Mouse (Mus musculus): Measurements from ENCODE around the gene Slirp. TPM values are rescaled to one million over a fixed set of nuclear protein-coding genes. Genes with fewer than 3 reads are reported as not detected.

The Slirp gene
- total and polyA plus RNA-seq, 3 experiments = 117 to 261 (median 138) TPM

GRCm38 (mm10) chr12:87449456-87449855, 5.8 kb downstream of the Slirp start:
- peaks cover 64 to 88% of the 10 kb centered on the region in 2 experiments for H3K36me3 ChIP-seq (replicated peaks in 1 of 2; ENCODE audit: control insufficient read depth in 1 of 2, insufficient read depth in 1 of 2, low read length in 1 of 2)
- H3K79me2 ChIP-seq (replicated peaks; ENCODE audit: control insufficient read depth, extremely low read depth, insufficient read depth, poor library complexity, severe bottlenecking) = peaks cover 29% of the 10 kb centered on the region
- dilution Hi-C loops (cut with MboI; ENCODE audit: extremely low pct_ligation_motif_present, extremely low pct_unique_long_range_greater_than_20kb, low sequenced_read_pairs) (no loop called here), in situ Hi-C loops (cut with MboI; ENCODE audit: low pct_ligation_motif_present, low pct_unique_long_range_greater_than_20kb, low sequenced_read_pairs) (no loop called here)
- no peaks in the 10 kb centered on the region for H3K9me3 ChIP-seq (replicated peaks; ENCODE audit: low read length)
- H3K27ac ChIP-seq (ENCODE audit: insufficient read depth, low read depth) = no peak overlapping the region
- TF ChIP-seq CHD1 (IDR thresholded peaks at IDR 0.05; ENCODE audit: low read depth, low read length) (no peak), MXI1 (IDR thresholded peaks at IDR 0.05; ENCODE audit: low read depth, low read length) (no peak), USF2 (conservative IDR thresholded peaks at IDR 0.05; ENCODE audit: low read depth, low read length) (no peak), NELFE (IDR thresholded peaks at IDR 0.05; ENCODE audit: low read depth, low read length) (no peak), MYC (IDR thresholded peaks at IDR 0.05; ENCODE audit: low read depth, low read length) (no peak), ZNF384 (IDR thresholded peaks at IDR 0.05; ENCODE audit: low read depth, low read length) (no peak), ELF1 (IDR thresholded peaks at IDR 0.05; ENCODE audit: low read depth, low read length) (no peak), UBTF (IDR thresholded peaks at IDR 0.05; ENCODE audit: low read depth, low read length) (no peak), CTCF (conservative IDR thresholded peaks at IDR 0.05 in 1 of 2, IDR thresholded peaks at IDR 0.05 in 1 of 2; ENCODE audit: low read depth in 2 of 2, low read length in 2 of 2) (no peak), RAD21 (IDR thresholded peaks at IDR 0.05; ENCODE audit: low read depth, low read length) (no peak), PAX5 (IDR thresholded peaks at IDR 0.05; ENCODE audit: low read length) (no peak), E2F4 (IDR thresholded peaks at IDR 0.05; ENCODE audit: insufficient replicate concordance, low read depth, low read length) (no peak), TCF12 (IDR thresholded peaks at IDR 0.05; ENCODE audit: low read depth, low read length) (no peak), SMC3 (IDR thresholded peaks at IDR 0.05; ENCODE audit: low read depth, low read length) (no peak), CHD2 (IDR thresholded peaks at IDR 0.05; ENCODE audit: low read length) (no peak), GABPA (IDR thresholded peaks at IDR 0.05; ENCODE audit: insufficient replicate concordance, low read depth, low read length) (no peak), MAFK (IDR thresholded peaks at IDR 0.05; ENCODE audit: insufficient replicate concordance, low read length) (no peak), IRF4 (IDR thresholded peaks at IDR 0.05; ENCODE audit: low read depth, low read length) (no peak), SIN3A (IDR thresholded peaks at IDR 0.05; ENCODE audit: low read length) (no peak)
- H3K9ac ChIP-seq (ENCODE audit: insufficient read depth, low read depth) = no peak overlapping the region
- peaks cover 0 to 21% of the 10 kb centered on the region in 2 experiments; a peak in 2 of 4 replicates for H3K4me1 ChIP-seq (ENCODE audit: control insufficient read depth in 1 of 2, insufficient read depth in 2 of 2)
- H3K4me2 ChIP-seq (ENCODE audit: insufficient read depth, low read depth, poor library complexity, severe bottlenecking) = no peak overlapping the region
- H3K4me3 ChIP-seq (replicated peaks in 1 of 3; ENCODE audit: low read depth in 2 of 3, low read length in 2 of 3, poor library complexity in 1 of 3) = no peak overlapping the region
- no peak for DNase-seq (ENCODE audit: extremely low read depth)
- H3K27me3 ChIP-seq (replicated peaks) = no peaks in the 10 kb centered on the region

GRCm38 (mm10) chr12:87464678-87465297, 21.1 kb downstream of the Slirp start:
- no peak for DNase-seq (ENCODE audit: extremely low read depth)
- in situ Hi-C loops (cut with MboI; ENCODE audit: low pct_ligation_motif_present, low pct_unique_long_range_greater_than_20kb, low sequenced_read_pairs) = no loop called here
- dilution Hi-C loops (cut with MboI; ENCODE audit: extremely low pct_ligation_motif_present, extremely low pct_unique_long_range_greater_than_20kb, low sequenced_read_pairs) = no loop called here

More at GRCm38 (mm10) chr12:87464678-87465297, 21.1 kb downstream of the Slirp start:
- Histone ChIP-seq H3K27ac (ENCODE audit: insufficient read depth, low read depth) (no peak overlapping the region), H3K27me3 (replicated peaks) (no peaks in the 10 kb centered on the region), H3K4me2 (ENCODE audit: insufficient read depth, low read depth, poor library complexity, severe bottlenecking) (no peak overlapping the region), H3K4me3 (replicated peaks in 1 of 3; ENCODE audit: low read depth in 2 of 3, low read length in 2 of 3, poor library complexity in 1 of 3) (no peak overlapping the region), H3K79me2 (replicated peaks; ENCODE audit: control insufficient read depth, extremely low read depth, insufficient read depth, poor library complexity, severe bottlenecking) (peaks cover 45% of the 10 kb centered on the region), H3K36me3 (replicated peaks in 1 of 2; ENCODE audit: control insufficient read depth in 1 of 2, insufficient read depth in 1 of 2, low read length in 1 of 2) (peaks cover 64 to 81% of the 10 kb centered on the region in 2 experiments), H3K4me1 (ENCODE audit: control insufficient read depth in 1 of 2, insufficient read depth in 2 of 2) (peaks cover 0 to 15% of the 10 kb centered on the region in 2 experiments; a peak in 2 of 4 replicates), H3K9me3 (replicated peaks; ENCODE audit: low read length) (no peaks in the 10 kb centered on the region), H3K9ac (ENCODE audit: insufficient read depth, low read depth) (no peak overlapping the region)
- no peak for TF ChIP-seq CHD1 (IDR thresholded peaks at IDR 0.05; ENCODE audit: low read depth, low read length)
- no peak for TF ChIP-seq ELF1 (IDR thresholded peaks at IDR 0.05; ENCODE audit: low read depth, low read length)
- TF ChIP-seq E2F4 (IDR thresholded peaks at IDR 0.05; ENCODE audit: insufficient replicate concordance, low read depth, low read length) = no peak
- TF ChIP-seq SMC3 (IDR thresholded peaks at IDR 0.05; ENCODE audit: low read depth, low read length) = no peak
- no peak for TF ChIP-seq NELFE (IDR thresholded peaks at IDR 0.05; ENCODE audit: low read depth, low read length)
- no peak for TF ChIP-seq MAZ (IDR thresholded peaks at IDR 0.05; ENCODE audit: low read depth, low read length)
- TF ChIP-seq EP300 (IDR thresholded peaks at IDR 0.05; ENCODE audit: low read length) = no peak
- TF ChIP-seq CTCF (conservative IDR thresholded peaks at IDR 0.05 in 1 of 2, IDR thresholded peaks at IDR 0.05 in 1 of 2; ENCODE audit: low read depth in 2 of 2, low read length in 2 of 2) = no peak
- no peak for TF ChIP-seq RAD21 (IDR thresholded peaks at IDR 0.05; ENCODE audit: low read depth, low read length)
